Comparison of ENCODE assay signal across 13 mouse cellular contexts in the genomic region with DNA sequence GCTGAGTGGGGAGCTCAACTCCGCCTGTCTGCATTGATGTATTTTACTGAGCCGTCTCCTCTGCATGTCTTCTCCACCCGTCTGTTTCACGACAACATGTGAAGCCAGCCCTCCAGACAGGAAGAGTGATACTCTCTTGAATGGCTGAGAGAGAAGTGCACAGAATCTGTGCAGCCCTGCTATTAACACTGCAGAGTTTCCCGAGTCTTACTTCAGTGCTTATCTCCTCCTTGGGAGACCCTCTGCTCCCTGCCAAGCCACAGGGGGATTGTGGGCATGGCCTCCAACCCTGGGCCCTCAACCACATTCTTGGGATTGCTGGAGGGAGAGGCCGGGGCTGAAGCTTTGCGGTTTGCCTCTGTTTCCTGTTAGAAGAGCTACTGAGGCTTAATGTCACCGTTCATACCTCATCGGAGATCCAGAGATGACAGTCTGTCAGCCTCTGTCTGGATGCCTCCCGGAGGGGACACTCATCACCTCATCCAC.
A peak's percentile ranks its signal among the peaks of the same experiment; 100 is the strongest.
DNase-seq lines count a peak whose midpoint lies in the region; ATAC-seq and TF ChIP-seq lines count a peak whose summit lies in the region.
"Had no signal": no experiment of that assay in that cellular context is flagged by ENCODE, and none has a peak within 500 bp of the region (broad histone marks: within the 10 kb centered on the region; RNA-seq: fewer than 3 reads in every experiment).

No protein-coding gene starts in this region.

- 15% methylated on average over 10 of the region's 10 CpGs for WGBS in heart, embryonic 15.5 days
- 11% methylated on average over 10 of the region's 10 CpGs for WGBS in embryonic facial prominence, embryonic 15.5 days
- 67% methylated on average over 10 of the region's 10 CpGs for WGBS in hindbrain, postnatal 0 days

- DNase-seq in heart, postnatal 4 days: no peak
- DNase-seq in CD4-positive helper T cell, adult 2 months (ENCODE audit: low read depth, low spot score): peak; percentile 74
- DNase-seq in naive thymus-derived CD4-positive, alpha-beta T cell, adult 2 months (ENCODE audit: low read depth): peak; percentile 80
- DNase-seq in yolk sac, embryonic 10.5 days (ENCODE audit: low spot score): no peak
- no peak for DNase-seq in hindbrain, postnatal 0 days (ENCODE audit: low spot score)
- DNase-seq in lung, postnatal 25 days (ENCODE audit: low spot score): no peak
- DNase-seq: adrenal gland, adult 8-10 months; cerebellum, adult 2 months; kidney, adult 11 months had no signal

- H3K4me2 ChIP-seq in heart, embryonic 15.5 days: no peak overlapping the region
- no peak overlapping the region for H3K4me2 ChIP-seq in embryonic facial prominence, embryonic 15.5 days (replicated peaks)
- H3K4me2 ChIP-seq in hindbrain, postnatal 0 days (ENCODE audit: low read depth, low read length): no peak overlapping the region

- no peak for ATAC-seq in heart, embryonic 15.5 days (replicated peaks; ENCODE audit: insufficient number of reproducible peaks, insufficient read depth, low FRiP score, low read depth)
- no peak for ATAC-seq in embryonic facial prominence, embryonic 15.5 days (ENCODE audit: insufficient number of reproducible peaks, low FRiP score, low TSS enrichment, low read depth)
- no peak for ATAC-seq in hindbrain, postnatal 0 days
- ATAC-seq: forebrain, embryonic 16.5 days had no signal

- H3K4me3 ChIP-seq in heart, embryonic 15.5 days: no peak overlapping the region
- no peak overlapping the region for H3K4me3 ChIP-seq in embryonic facial prominence, embryonic 15.5 days (replicated peaks)
- H3K4me3 ChIP-seq in hindbrain, postnatal 0 days (ENCODE audit: low read length): no peak overlapping the region
- H3K4me3 ChIP-seq: megakaryocyte, embryonic 14.5 days had no signal

- peak overlapping the region; percentile 70 for H3K27ac ChIP-seq in heart, embryonic 15.5 days
- H3K27ac ChIP-seq in embryonic facial prominence, embryonic 15.5 days (replicated peaks): peak overlapping the region; percentile 89
- H3K27ac ChIP-seq in hindbrain, postnatal 0 days: no peak overlapping the region

- H3K36me3 ChIP-seq in heart, embryonic 15.5 days: no peaks in the 10 kb centered on the region
- no peaks in the 10 kb centered on the region for H3K36me3 ChIP-seq in embryonic facial prominence, embryonic 15.5 days
- no peaks in the 10 kb centered on the region for H3K36me3 ChIP-seq in hindbrain, postnatal 0 days (ENCODE audit: insufficient read depth, low read length)

- H3K27me3 ChIP-seq in heart, embryonic 15.5 days: 0 out of 2 replicates have a peak, but pooled peaks cover 4% of the 10 kb centered on the region
- no peaks in the 10 kb centered on the region for H3K27me3 ChIP-seq in embryonic facial prominence, embryonic 15.5 days
- no peaks in the 10 kb centered on the region for H3K27me3 ChIP-seq in hindbrain, postnatal 0 days (ENCODE audit: insufficient read depth, low read length)

- no peaks in the 10 kb centered on the region for H3K9me3 ChIP-seq in heart, embryonic 15.5 days (replicated peaks)
- H3K9me3 ChIP-seq in embryonic facial prominence, embryonic 15.5 days (replicated peaks): no peaks in the 10 kb centered on the region
- H3K9me3 ChIP-seq in hindbrain, postnatal 0 days (ENCODE audit: low read length): no peaks in the 10 kb centered on the region
- H3K9me3 ChIP-seq: megakaryocyte, embryonic 14.5 days had no signal

- peaks cover 50% of the 10 kb centered on the region for H3K4me1 ChIP-seq in heart, embryonic 15.5 days (replicated peaks)
- H3K4me1 ChIP-seq in embryonic facial prominence, embryonic 15.5 days: peaks cover 62% of the 10 kb centered on the region
- H3K4me1 ChIP-seq in hindbrain, postnatal 0 days (ENCODE audit: insufficient read depth, low read length): peaks cover 13% of the 10 kb centered on the region; the same call in 1 of the 2 replicates

- H3K9ac ChIP-seq in heart, embryonic 15.5 days: no peak overlapping the region
- H3K9ac ChIP-seq in embryonic facial prominence, embryonic 15.5 days: no peak overlapping the region
- no peak overlapping the region for H3K9ac ChIP-seq in hindbrain, postnatal 0 days (replicated peaks; ENCODE audit: low read length)

- no peak for TF ChIP-seq CTCF in hindbrain, postnatal 0 days (IDR thresholded peaks at IDR 0.05; ENCODE audit: low read depth)

Comparison
In these comparisons a context has a peak if more than half of its experiments do, and no peak if none do; other contexts are left out.
1. DNase-seq: peak in CD4-positive helper T cell, adult 2 months (single experiment) and naive thymus-derived CD4-positive, alpha-beta T cell, adult 2 months (single experiment); none in heart, postnatal 4 days (single experiment), yolk sac, embryonic 10.5 days (single experiment), hindbrain, postnatal 0 days (single experiment) and lung, postnatal 25 days (single experiment).